Mouse (Mus musculus) retina, postnatal 1 day (tissue): ENCODE data around the gene Snupn.

Experiments used
- DNase-seq: peaks from one replicate; pipeline ENCODE4 v3.0.0-alpha.2; 2012

Snupn gene

DNA sequence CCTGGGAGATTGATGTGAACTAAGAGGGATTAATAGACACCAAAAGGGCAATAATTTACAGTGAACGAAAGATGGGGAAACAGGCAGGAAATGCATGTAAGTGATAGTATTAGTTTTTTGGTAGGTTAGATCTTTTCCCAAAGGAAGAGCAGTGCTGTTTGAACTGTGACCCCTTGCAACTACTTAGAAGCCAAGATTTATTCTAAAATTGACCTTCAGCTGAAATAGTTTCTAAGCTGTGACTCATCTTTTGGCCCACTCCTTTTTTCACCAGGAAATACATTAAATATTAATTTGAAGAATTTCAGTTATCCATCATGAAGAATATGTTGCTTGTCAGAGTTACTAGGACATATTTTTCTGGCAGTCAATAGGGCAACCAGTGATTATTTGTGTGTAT, 63.1 kb downstream of the Snupn start:
- DNase-seq: no peak

DNA sequence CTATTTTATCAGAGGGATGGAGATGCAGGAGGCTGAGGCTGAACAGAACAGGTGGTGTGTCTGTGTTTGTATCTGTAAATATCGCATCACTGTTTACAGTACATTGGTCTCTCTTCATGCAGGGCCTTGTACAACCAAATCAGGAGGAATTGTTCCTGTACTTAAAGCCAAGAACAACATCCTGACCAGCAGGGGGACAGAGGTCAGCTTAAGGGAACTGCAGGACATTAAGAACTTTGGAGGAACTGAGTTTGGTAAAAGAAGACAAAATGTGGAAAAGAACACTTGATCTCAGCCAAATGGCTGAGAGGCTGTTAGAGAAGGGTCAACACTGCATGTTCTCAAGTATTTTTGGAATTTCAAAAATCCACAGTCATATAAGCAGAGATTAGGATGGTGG, 64.1 kb downstream of the Snupn start:
- DNase-seq: no peak

DNA sequence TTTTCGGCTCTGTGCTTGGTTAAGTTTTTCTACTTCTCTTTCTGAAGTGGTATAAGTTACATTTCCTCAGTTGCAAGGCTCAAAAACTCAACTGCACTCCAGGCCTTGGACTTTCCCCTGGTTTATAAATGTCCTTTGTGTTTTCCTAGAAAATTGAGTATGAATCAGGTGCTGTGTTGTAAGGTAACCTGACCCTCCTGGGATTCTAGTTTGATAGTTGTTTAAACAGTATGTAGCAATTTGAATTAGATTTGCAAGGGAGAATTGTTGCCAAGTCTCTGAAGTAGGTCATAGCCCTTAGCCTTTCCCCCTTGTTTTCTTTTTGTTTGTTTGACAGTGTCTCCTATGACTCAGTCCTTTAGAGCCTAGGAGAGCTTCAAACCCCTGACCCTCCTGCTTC, 67.0 kb downstream of the Snupn start:
- DNase-seq: no peak

DNA sequence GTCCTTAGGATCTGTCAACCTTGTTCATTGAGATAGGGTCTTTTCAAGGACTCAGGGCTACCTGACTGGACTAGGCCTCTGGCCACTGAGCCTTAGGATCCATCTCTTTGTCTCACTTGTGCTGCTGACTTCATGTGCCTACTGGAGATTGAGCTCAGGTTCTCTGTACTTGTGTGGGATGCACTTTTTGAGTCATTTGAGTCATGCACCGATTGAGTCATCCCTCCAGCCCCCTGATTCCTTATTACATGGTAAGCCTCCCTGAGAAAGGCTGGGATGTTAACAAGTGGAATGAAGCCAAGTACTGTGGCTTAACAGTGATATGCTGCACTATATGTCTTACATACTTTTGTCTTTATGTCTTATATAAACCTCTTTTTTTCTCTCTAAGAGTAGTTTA, 81.1 kb downstream of the Snupn start:
- no peak for DNase-seq
